Mouse (Mus musculus): ENCODE data around the gene Syvn1. TPM values are rescaled to one million over a fixed set of nuclear protein-coding genes. Genes with fewer than 3 reads are reported as not detected.

The Syvn1 gene
- polyA plus RNA-seq (2014; fragmentation: Nextera tagmentation; extraction: Ambion mirVana): 24.8 and 27.5 TPM in 2 replicates

DNA sequence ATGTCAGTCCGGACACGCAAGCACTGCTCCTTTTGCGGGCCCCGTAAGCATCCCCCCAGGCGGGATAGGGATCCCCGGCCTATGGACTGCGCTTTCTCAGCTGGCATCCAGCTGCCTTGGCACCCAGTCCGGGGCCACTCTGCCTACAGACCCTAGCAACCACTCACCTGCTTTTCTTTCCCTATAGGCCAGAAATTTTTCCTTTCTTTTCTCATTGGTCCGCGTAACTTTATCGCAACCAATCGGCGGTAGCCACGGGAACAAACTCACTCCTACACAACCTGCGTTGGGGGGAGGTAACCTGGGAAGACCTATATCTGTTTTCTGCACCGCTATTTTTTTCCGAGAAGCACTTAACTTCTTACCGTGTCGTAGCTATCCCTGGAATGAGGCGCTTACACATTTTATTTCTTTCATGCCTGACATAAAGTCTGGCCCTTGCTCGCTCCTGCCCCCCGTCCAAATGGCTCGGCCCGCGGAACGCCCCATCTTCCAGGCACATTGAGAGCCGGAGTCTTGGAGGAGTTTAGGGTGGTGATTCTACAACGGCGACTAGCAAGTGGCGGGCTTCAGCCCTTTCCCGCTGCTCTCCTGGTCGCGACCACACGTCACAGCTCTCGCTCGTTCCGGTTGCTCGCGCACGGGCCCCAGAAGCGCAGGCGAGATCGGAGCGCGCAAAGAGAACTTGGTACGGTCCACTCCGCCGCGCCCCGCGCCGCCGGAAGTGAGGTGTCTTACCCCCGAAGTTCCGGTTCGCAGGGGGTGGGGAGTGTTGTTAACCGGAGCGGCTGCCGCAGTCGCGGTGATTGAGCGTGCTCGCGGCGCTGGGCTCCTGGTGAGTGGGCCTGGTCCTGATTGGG, at the start of gene Syvn1:
Gene Syvn1, plus strand, starts transcription at position 283 of the 860 bp plus-strand sequence.
- peak; percentile 89 for ATAC-seq (ENCODE audit: insufficient number of reproducible peaks, insufficient read depth, low FRiP score, low read depth)
- Histone ChIP-seq H3K4me1 (ENCODE audit: control insufficient read depth, insufficient read depth, low read length) (peaks cover 13% of the 10 kb centered on the region), H3K4me3 (ENCODE audit: low read depth, low read length) (peak within 1 kb of the TSS; percentile 89), H3K36me3 (ENCODE audit: control insufficient read depth, insufficient read depth, low read length) (peaks cover 33% of the 10 kb centered on the region), H3K4me2 (replicated peaks; ENCODE audit: low read depth, low read length) (peak within 1 kb of the TSS; percentile 84), H3K27me3 (ENCODE audit: control insufficient read depth, insufficient read depth, low read length) (no peaks in the 10 kb centered on the region), H3K9me3 (ENCODE audit: control insufficient read depth, low read depth, low read length) (no peaks in the 10 kb centered on the region), H3K9ac (replicated peaks; ENCODE audit: low read depth, low read length) (peak within 1 kb of the TSS; percentile 87), H3K27ac (ENCODE audit: low read length) (peak within 1 kb of the TSS; percentile 99)
- WGBS: under 1% methylated on average over 65 of the region's 65 CpGs

DNA sequence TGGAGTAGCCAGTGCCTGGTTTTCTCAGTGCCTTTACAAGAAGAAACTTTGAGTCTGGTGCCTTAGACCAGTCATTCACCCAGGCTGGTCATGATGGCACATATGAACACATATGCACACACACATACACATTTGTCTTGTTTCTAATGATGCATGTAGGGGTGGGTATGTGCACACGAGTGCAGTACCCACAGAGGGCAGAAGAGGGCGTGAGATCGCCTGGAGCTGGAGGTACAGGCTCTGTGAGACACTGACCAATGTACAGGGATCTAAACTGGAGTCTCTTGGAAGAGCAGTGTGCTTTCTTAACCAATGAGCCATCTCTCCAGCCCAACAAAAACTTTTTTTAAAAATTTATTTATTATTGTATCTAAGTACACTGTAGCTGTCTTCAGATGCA, 48.2 kb upstream of the Syvn1 start:
- H3K27ac ChIP-seq (ENCODE audit: low read length): no peak overlapping the region
- no peak for ATAC-seq (ENCODE audit: insufficient number of reproducible peaks, insufficient read depth, low FRiP score, low read depth)
- no peaks in the 10 kb centered on the region for H3K4me1 ChIP-seq (ENCODE audit: control insufficient read depth, insufficient read depth, low read length)
- H3K27me3 ChIP-seq (ENCODE audit: control insufficient read depth, insufficient read depth, low read length): no peaks in the 10 kb centered on the region
- H3K4me2 ChIP-seq (replicated peaks; ENCODE audit: low read depth, low read length): no peak overlapping the region
- WGBS: 84% methylated on average over 3 of the region's 3 CpGs
- H3K9me3 ChIP-seq (ENCODE audit: control insufficient read depth, low read depth, low read length): no peaks in the 10 kb centered on the region
- no peak overlapping the region for H3K9ac ChIP-seq (replicated peaks; ENCODE audit: low read depth, low read length)
- no peak overlapping the region for H3K4me3 ChIP-seq (ENCODE audit: low read depth, low read length)
- no peaks in the 10 kb centered on the region for H3K36me3 ChIP-seq (ENCODE audit: control insufficient read depth, insufficient read depth, low read length)

DNA sequence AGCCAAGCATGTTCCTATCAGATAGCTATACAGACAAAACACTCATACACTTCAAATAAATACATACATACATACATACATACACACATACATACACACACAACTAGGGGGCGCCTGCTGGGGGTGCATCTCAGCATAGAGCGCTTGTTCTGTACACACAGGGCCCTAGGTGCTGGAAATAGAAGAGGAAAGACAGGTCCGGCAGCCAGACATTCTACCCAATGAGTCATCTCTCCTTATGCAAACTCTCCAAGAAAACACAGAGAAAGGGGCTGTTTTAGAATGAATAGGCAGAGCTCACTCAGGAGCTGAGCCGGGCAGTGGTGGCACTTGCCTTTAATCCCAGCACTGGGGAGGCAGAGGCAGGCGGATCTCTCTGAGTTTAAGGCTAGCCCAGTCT, 46.4 kb upstream of the Syvn1 start:
- WGBS: 68% methylated on average over 5 of the region's 5 CpGs
- no peak for ATAC-seq (ENCODE audit: insufficient number of reproducible peaks, insufficient read depth, low FRiP score, low read depth)

DNA sequence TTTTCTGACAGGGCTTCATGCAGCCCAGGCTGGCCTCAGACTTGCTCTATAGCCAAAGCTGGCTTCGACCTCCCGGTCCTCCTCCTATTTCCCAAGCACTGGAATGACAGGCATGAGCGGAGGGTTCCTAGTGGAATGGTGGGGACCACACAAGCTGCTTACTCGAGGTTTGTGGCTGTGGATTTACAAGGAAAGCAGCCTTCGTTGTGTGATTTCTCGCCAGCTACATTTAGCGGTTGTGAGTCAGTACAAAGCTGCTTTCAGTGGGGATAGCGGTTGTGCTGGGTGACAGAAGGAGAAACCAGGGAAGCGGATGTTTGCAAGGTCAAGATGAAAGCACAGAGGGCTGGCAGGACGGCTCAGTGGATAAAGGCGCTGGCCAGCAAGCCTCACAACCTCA, 40.8 kb upstream of the Syvn1 start:
- Histone ChIP-seq H3K36me3 (ENCODE audit: control insufficient read depth, insufficient read depth, low read length) (peaks cover 3% of the 10 kb centered on the region; the same call in 1 of the 2 replicates), H3K4me2 (replicated peaks; ENCODE audit: low read depth, low read length) (no peak overlapping the region), H3K27me3 (ENCODE audit: control insufficient read depth, insufficient read depth, low read length) (no peaks in the 10 kb centered on the region), H3K9ac (replicated peaks; ENCODE audit: low read depth, low read length) (no peak overlapping the region), H3K4me3 (ENCODE audit: low read depth, low read length) (no peak overlapping the region), H3K27ac (ENCODE audit: low read length) (no peak overlapping the region), H3K4me1 (ENCODE audit: control insufficient read depth, insufficient read depth, low read length) (no peaks in the 10 kb centered on the region), H3K9me3 (ENCODE audit: control insufficient read depth, low read depth, low read length) (no peaks in the 10 kb centered on the region)
- 59% methylated on average over 11 of the region's 11 CpGs for WGBS
- no peak for ATAC-seq (ENCODE audit: insufficient number of reproducible peaks, insufficient read depth, low FRiP score, low read depth)

More for the DNA sequence above, 46.4 kb upstream of the Syvn1 start:
- Histone ChIP-seq H3K4me1 (ENCODE audit: control insufficient read depth, insufficient read depth, low read length) (no peaks in the 10 kb centered on the region), H3K27me3 (ENCODE audit: control insufficient read depth, insufficient read depth, low read length) (no peaks in the 10 kb centered on the region), H3K9me3 (ENCODE audit: control insufficient read depth, low read depth, low read length) (no peaks in the 10 kb centered on the region), H3K36me3 (ENCODE audit: control insufficient read depth, insufficient read depth, low read length) (no peaks in the 10 kb centered on the region), H3K9ac (replicated peaks; ENCODE audit: low read depth, low read length) (no peak overlapping the region), H3K4me3 (ENCODE audit: low read depth, low read length) (no peak overlapping the region), H3K27ac (ENCODE audit: low read length) (no peak overlapping the region), H3K4me2 (replicated peaks; ENCODE audit: low read depth, low read length) (no peak overlapping the region)

DNA sequence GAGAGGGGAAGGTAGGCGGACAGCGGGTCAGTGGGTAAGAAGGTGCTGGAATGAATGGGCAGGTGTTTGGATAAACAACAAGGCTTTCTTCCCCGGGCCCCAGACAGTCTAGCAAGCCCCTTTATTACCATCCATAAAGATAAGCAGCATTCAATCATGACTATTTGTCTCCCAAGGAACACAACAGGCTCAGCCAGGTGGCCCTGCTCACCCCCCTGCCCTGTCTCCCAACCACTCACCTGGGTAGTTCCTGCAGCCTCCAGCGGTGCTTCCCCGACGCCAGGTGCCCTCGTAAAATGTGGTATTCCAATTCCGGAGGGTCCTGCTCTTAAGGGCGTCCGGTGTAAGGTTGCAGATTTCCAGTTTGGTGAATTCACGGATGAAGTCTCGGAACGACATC, 39.4 kb upstream of the Syvn1 start:
- ATAC-seq (ENCODE audit: insufficient number of reproducible peaks, insufficient read depth, low FRiP score, low read depth): no peak
- no peak overlapping the region for H3K4me2 ChIP-seq (replicated peaks; ENCODE audit: low read depth, low read length)
- H3K27me3 ChIP-seq (ENCODE audit: control insufficient read depth, insufficient read depth, low read length): no peaks in the 10 kb centered on the region
- no peaks in the 10 kb centered on the region for H3K9me3 ChIP-seq (ENCODE audit: control insufficient read depth, low read depth, low read length)
- WGBS: 74% methylated on average over 13 of the region's 13 CpGs
- no peaks in the 10 kb centered on the region for H3K4me1 ChIP-seq (ENCODE audit: control insufficient read depth, insufficient read depth, low read length)
- peaks cover 3% of the 10 kb centered on the region for H3K36me3 ChIP-seq (ENCODE audit: control insufficient read depth, insufficient read depth, low read length)
- no peak overlapping the region for H3K27ac ChIP-seq (ENCODE audit: low read length)
- no peak overlapping the region for H3K4me3 ChIP-seq (ENCODE audit: low read depth, low read length)
- H3K9ac ChIP-seq (replicated peaks; ENCODE audit: low read depth, low read length): no peak overlapping the region

DNA sequence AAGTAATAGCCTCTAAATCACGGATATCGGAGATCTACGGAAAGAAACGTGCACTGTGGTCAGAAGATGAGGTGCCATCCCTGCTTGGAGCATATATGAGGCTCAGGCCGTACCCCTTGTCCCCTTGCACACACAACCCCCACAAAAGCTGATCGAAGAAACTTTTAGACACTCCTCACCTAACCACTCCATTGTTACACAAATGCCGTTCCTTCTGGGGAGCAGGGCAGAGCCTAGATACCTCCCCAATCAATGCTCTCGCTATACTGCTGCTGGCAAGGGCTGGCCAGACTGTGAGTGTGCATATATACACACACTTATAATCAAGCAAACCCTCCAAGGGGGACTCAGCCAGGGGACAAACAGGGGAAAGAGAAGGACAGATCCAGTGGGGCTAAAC, 37.2 kb upstream of the Syvn1 start:
- Histone ChIP-seq H3K4me1 (ENCODE audit: control insufficient read depth, insufficient read depth, low read length) (no peaks in the 10 kb centered on the region), H3K9ac (replicated peaks; ENCODE audit: low read depth, low read length) (no peak overlapping the region), H3K4me3 (ENCODE audit: low read depth, low read length) (no peak overlapping the region), H3K27me3 (ENCODE audit: control insufficient read depth, insufficient read depth, low read length) (no peaks in the 10 kb centered on the region), H3K27ac (ENCODE audit: low read length) (no peak overlapping the region), H3K4me2 (replicated peaks; ENCODE audit: low read depth, low read length) (no peak overlapping the region), H3K9me3 (ENCODE audit: control insufficient read depth, low read depth, low read length) (no peaks in the 10 kb centered on the region), H3K36me3 (ENCODE audit: control insufficient read depth, insufficient read depth, low read length) (peaks cover 3% of the 10 kb centered on the region)
- no peak for ATAC-seq (ENCODE audit: insufficient number of reproducible peaks, insufficient read depth, low FRiP score, low read depth)
- WGBS: 83% methylated on average over 8 of the region's 8 CpGs

DNA sequence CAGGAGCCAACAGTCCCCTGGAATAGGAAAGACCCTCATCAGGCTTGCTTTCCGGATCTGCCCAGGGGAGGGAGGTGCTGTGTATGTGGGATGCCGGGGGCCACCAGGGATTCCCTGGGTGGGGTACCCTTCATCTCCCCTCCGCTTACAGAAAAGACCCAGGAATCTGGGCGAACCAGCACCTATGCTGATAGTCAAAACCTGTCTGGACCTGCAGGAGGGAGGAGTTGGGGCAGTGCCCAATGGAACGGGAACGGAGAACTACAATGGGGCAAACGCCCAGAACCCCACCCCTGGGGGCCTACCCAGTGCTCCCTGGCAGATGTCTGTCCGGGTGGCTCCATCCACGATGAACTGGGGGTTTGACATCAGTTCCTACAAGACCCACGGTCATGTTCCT, 32.7 kb upstream of the Syvn1 start:
- no peak overlapping the region for H3K27ac ChIP-seq (ENCODE audit: low read length)
- H3K27me3 ChIP-seq (ENCODE audit: control insufficient read depth, insufficient read depth, low read length): no peaks in the 10 kb centered on the region
- 0 out of 2 replicates have a peak, but pooled peaks cover 3% of the 10 kb centered on the region for H3K4me1 ChIP-seq (ENCODE audit: control insufficient read depth, insufficient read depth, low read length)
- WGBS: 83% methylated on average over 10 of the region's 10 CpGs
- H3K4me2 ChIP-seq (replicated peaks; ENCODE audit: low read depth, low read length): 0 out of 2 replicates have a peak overlapping the region, but pooled peaks have one; percentile 90
- H3K9ac ChIP-seq (replicated peaks; ENCODE audit: low read depth, low read length): no peak overlapping the region
- no peak for ATAC-seq (ENCODE audit: insufficient number of reproducible peaks, insufficient read depth, low FRiP score, low read depth)
- no peak overlapping the region for H3K4me3 ChIP-seq (ENCODE audit: low read depth, low read length)
- H3K36me3 ChIP-seq (ENCODE audit: control insufficient read depth, insufficient read depth, low read length): no peaks in the 10 kb centered on the region; the same call in 1 of the 2 replicates
- H3K9me3 ChIP-seq (ENCODE audit: control insufficient read depth, low read depth, low read length): no peaks in the 10 kb centered on the region

DNA sequence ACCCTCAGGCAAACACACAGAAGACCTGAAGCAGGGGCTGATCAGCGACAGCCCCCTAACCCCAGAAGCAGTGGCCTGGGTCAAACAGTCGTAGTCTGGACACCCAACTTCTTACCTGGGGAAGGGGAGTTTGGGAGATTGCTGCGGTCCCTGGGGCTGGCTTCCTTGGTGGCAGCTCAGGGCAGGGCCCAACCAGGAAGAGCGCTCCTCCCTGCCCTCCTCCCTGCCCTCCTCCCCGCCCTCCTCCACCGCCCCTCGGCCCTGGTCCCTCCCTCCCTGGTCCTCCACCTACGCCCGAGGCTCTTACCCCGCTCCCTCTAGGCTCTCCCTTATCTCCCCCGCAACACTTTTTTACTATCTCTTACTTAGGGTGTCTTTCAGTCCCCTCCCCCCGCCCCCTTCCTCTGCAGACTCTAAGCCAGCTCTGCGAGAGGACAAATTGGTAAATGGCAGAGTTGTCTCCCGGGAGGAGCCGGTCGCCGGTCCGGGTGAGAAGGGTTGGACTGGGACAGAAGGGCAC, 31.3 kb upstream of the Syvn1 start:
- peak overlapping the region; percentile 59; the same call in 1 of the 2 replicates for H3K27ac ChIP-seq (ENCODE audit: low read length)
- WGBS: 4% methylated on average over 17 of the region's 18 CpGs
- no peaks in the 10 kb centered on the region for H3K27me3 ChIP-seq (ENCODE audit: control insufficient read depth, insufficient read depth, low read length)
- H3K4me1 ChIP-seq (ENCODE audit: control insufficient read depth, insufficient read depth, low read length): 0 out of 2 replicates have a peak, but pooled peaks cover 3% of the 10 kb centered on the region
- no peaks in the 10 kb centered on the region; the same call in 1 of the 2 replicates for H3K36me3 ChIP-seq (ENCODE audit: control insufficient read depth, insufficient read depth, low read length)
- no peaks in the 10 kb centered on the region for H3K9me3 ChIP-seq (ENCODE audit: control insufficient read depth, low read depth, low read length)
- H3K4me3 ChIP-seq (ENCODE audit: low read depth, low read length): peak overlapping the region; percentile 50
- H3K9ac ChIP-seq (replicated peaks; ENCODE audit: low read depth, low read length): peak overlapping the region; percentile 45
- ATAC-seq (ENCODE audit: insufficient number of reproducible peaks, insufficient read depth, low FRiP score, low read depth): peak; percentile 83
- H3K4me2 ChIP-seq (replicated peaks; ENCODE audit: low read depth, low read length): peak overlapping the region; percentile 90
